Comparison of ENCODE assay signal across 8 mouse cellular contexts in the genomic region with DNA sequence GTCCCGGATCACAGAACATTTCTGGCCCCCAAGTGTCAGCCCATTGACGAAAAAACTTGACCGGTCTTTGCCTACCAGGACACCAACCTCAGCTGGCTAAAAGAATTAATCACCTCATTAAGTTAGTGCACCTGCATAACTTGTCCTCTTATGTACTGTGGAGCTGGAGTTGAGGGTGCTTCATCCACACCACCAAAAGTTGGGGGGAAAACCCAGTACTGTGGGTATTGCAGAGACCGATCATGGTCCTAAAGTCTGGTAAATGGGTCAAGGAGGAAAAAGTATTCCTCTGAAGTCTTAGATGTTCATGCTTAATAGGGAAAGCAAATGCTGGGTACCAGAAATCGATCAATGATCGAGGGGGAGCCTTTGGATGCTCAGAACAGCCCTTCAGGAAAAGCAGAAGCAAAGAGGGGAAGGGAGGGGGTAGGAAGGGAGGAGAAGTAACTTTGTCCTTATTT. TPM values are rescaled to one million over a fixed set of nuclear protein-coding genes. Genes with fewer than 3 reads are reported as not detected.
DNase-seq lines count a peak whose midpoint lies in the region; ATAC-seq and TF ChIP-seq lines count a peak whose summit lies in the region.

No protein-coding gene starts in this region.

- no peak for ATAC-seq in heart, embryonic 11.5 days (replicated peaks; ENCODE audit: insufficient number of reproducible peaks, low FRiP score, low TSS enrichment)
- no peak for ATAC-seq in hindbrain, embryonic 13.5 days (ENCODE audit: low FRiP score)
- ATAC-seq in midbrain, embryonic 11.5 days (ENCODE audit: low FRiP score) = no peak
- ATAC-seq in activated CD4-positive, CD25-positive, alpha-beta regulatory T cell, adult 4 months = no peak

- peak overlapping the region; percentile 100 for H3K4me3 ChIP-seq in heart, embryonic 11.5 days (ENCODE audit: low read depth, low read length)
- peak overlapping the region; percentile 96 to 98 for H3K4me3 ChIP-seq in MEL (ENCODE audit: control insufficient read depth in 1 of 2, insufficient read depth in 1 of 2, low read depth in 2 of 2, low read length in 2 of 2)
- peak overlapping the region; percentile 100 for H3K4me3 ChIP-seq in hindbrain, embryonic 13.5 days
- peak overlapping the region; percentile 99 for H3K4me3 ChIP-seq in midbrain, embryonic 11.5 days (ENCODE audit: low read depth, low read length)

- H3K27me3 ChIP-seq in heart, embryonic 11.5 days (ENCODE audit: control insufficient read depth, insufficient read depth, low read length) = no peaks in the 10 kb centered on the region
- no peaks in the 10 kb centered on the region for H3K27me3 ChIP-seq in MEL (ENCODE audit: control insufficient read depth in 1 of 2, insufficient read depth in 2 of 2, low read length in 2 of 2)
- H3K27me3 ChIP-seq in hindbrain, embryonic 13.5 days = 0 out of 2 replicates have a peak, but pooled peaks cover 4% of the 10 kb centered on the region
- H3K27me3 ChIP-seq in midbrain, embryonic 11.5 days (ENCODE audit: control insufficient read depth, insufficient read depth, low read length) = no peaks in the 10 kb centered on the region

- peaks cover 71% of the 10 kb centered on the region for H3K79me2 ChIP-seq in MEL (ENCODE audit: control insufficient read depth, insufficient read depth, low read length, poor library complexity)

- peak overlapping the region; percentile 100 for H3K9ac ChIP-seq in heart, embryonic 11.5 days (ENCODE audit: low read depth, low read length)
- H3K9ac ChIP-seq in MEL (ENCODE audit: control insufficient read depth, low read depth, low read length, poor library complexity, severe bottlenecking) = peak overlapping the region; percentile 99
- peak overlapping the region; percentile 99 for H3K9ac ChIP-seq in hindbrain, embryonic 13.5 days
- peak overlapping the region; percentile 98 for H3K9ac ChIP-seq in midbrain, embryonic 11.5 days (ENCODE audit: low read length)

- H3K27ac ChIP-seq in heart, embryonic 11.5 days (ENCODE audit: low read depth, low read length) = peak overlapping the region; percentile 99
- peak overlapping the region; percentile 73 for H3K27ac ChIP-seq in MEL (ENCODE audit: control insufficient read depth, low read depth, low read length)
- H3K27ac ChIP-seq in hindbrain, embryonic 13.5 days = peak overlapping the region; percentile 99
- peak overlapping the region; percentile 95 for H3K27ac ChIP-seq in midbrain, embryonic 11.5 days (ENCODE audit: low read depth, low read length)

- WGBS in heart, embryonic 11.5 days (ENCODE audit: insufficient replicate concordance) = 45% methylated on average over 6 of the region's 6 CpGs
- 65% methylated on average over 6 of the region's 6 CpGs for WGBS in hindbrain, embryonic 13.5 days
- WGBS in midbrain, embryonic 11.5 days = 69% methylated on average over 6 of the region's 6 CpGs

- peak overlapping the region; percentile 82 for H3K4me2 ChIP-seq in heart, embryonic 11.5 days
- H3K4me2 ChIP-seq in hindbrain, embryonic 13.5 days = peak overlapping the region; percentile 89
- peak overlapping the region; percentile 89 for H3K4me2 ChIP-seq in midbrain, embryonic 11.5 days

- peaks cover 31% of the 10 kb centered on the region for H3K36me3 ChIP-seq in heart, embryonic 11.5 days (ENCODE audit: control insufficient read depth, insufficient read depth, low read length)
- H3K36me3 ChIP-seq in MEL (ENCODE audit: control insufficient read depth in 1 of 2, insufficient read depth in 2 of 2, low read length in 2 of 2) = peaks cover 17 to 54% of the 10 kb centered on the region in 2 experiments
- H3K36me3 ChIP-seq in hindbrain, embryonic 13.5 days = peaks cover 39% of the 10 kb centered on the region
- H3K36me3 ChIP-seq in midbrain, embryonic 11.5 days (ENCODE audit: control insufficient read depth, insufficient read depth, low read length) = peaks cover 17% of the 10 kb centered on the region

- peaks cover 50% of the 10 kb centered on the region for H3K4me1 ChIP-seq in heart, embryonic 11.5 days (ENCODE audit: control insufficient read depth, insufficient read depth, low read length)
- peaks cover 14 to 54% of the 10 kb centered on the region in 2 experiments for H3K4me1 ChIP-seq in MEL (ENCODE audit: control insufficient read depth in 1 of 2, insufficient read depth in 2 of 2, low read length in 2 of 2)
- peaks cover 72% of the 10 kb centered on the region for H3K4me1 ChIP-seq in hindbrain, embryonic 13.5 days (replicated peaks)
- peaks cover 41% of the 10 kb centered on the region for H3K4me1 ChIP-seq in midbrain, embryonic 11.5 days (ENCODE audit: control insufficient read depth, insufficient read depth, low read length)

- no peak for TF ChIP-seq CTCF in MEL (IDR thresholded peaks at IDR 0.05 in 2 of 3, conservative IDR thresholded peaks at IDR 0.05 in 1 of 3; ENCODE audit: control insufficient read depth in 1 of 3, insufficient read depth in 1 of 3, low read depth in 2 of 3, low read length in 3 of 3, poor library complexity in 1 of 3, severe bottlenecking in 1 of 3)

- no peak for TF ChIP-seq POLR2A in MEL (IDR thresholded peaks at IDR 0.05; ENCODE audit: control insufficient read depth in 1 of 2, insufficient read depth in 1 of 2, low read depth in 1 of 2, low read length in 2 of 2, poor library complexity in 1 of 2)

- TF ChIP-seq EP300 in MEL (IDR thresholded peaks at IDR 0.05; ENCODE audit: low read depth in 1 of 2, low read length in 2 of 2) = peak in 1 of 2 experiments; percentile 23; a peak in 2 of 4 replicates

- no peak for DNase-seq in heart, adult 9 months (ENCODE audit: low spot score in 2 of 2)
- DNase-seq in MEL (ENCODE audit: low read depth, low spot score) = peak; percentile 85
- DNase-seq in midbrain, embryonic 11.5 days (ENCODE audit: low spot score, missing footprints) = no peak
- DNase-seq in left cerebral cortex, adult 8-10 months (ENCODE audit: low spot score in 2 of 2) = no peak
- no peak for DNase-seq in left cerebral cortex, adult 18-20 months (ENCODE audit: low spot score in 2 of 2)

- no peaks in the 10 kb centered on the region for H3K9me3 ChIP-seq in heart, embryonic 11.5 days (replicated peaks; ENCODE audit: control insufficient read depth, low read length)
- H3K9me3 ChIP-seq in MEL (replicated peaks; ENCODE audit: insufficient read depth, low read length) = no peaks in the 10 kb centered on the region
- H3K9me3 ChIP-seq in hindbrain, embryonic 13.5 days = no peaks in the 10 kb centered on the region
- H3K9me3 ChIP-seq in midbrain, embryonic 11.5 days (ENCODE audit: control insufficient read depth, low read length) = no peaks in the 10 kb centered on the region

- no peak for TF ChIP-seq RAD21 in MEL (IDR thresholded peaks at IDR 0.05; ENCODE audit: low read depth, low read length)

RNA-seq across cellular contexts. Expression of gene Pfn1, which starts 1.5 kb away (rescaled TPM):
- 1,771 and 1,932 TPM in 2 replicates for polyA plus RNA-seq in heart, embryonic 11.5 days (2014; fragmentation: Nextera tagmentation; extraction: Ambion mirVana)
- 1,332 and 1,356 TPM in 2 replicates for total RNA-seq in MEL (2012; rRNA removed)
- polyA plus RNA-seq in MEL (2012; ENCODE audit: insufficient read depth in 1 of 2, insufficient read length in 2 of 2, low read depth in 1 of 2, low replicate concordance in 2 of 2, missing spikeins in 1 of 2) = 1,000 to 10,000 TPM; 2,392 to 5,980 TPM
- polyA plus RNA-seq in hindbrain, embryonic 13.5 days (2015; fragmentation: Nextera tagmentation; extraction: Ambion mirVana) = 851 and 865 TPM in 2 replicates
- 1,303 and 1,326 TPM in 2 replicates for polyA plus RNA-seq in midbrain, embryonic 11.5 days (2014; fragmentation: Nextera tagmentation; extraction: Ambion mirVana)
- 1,000 to 10,000 TPM; 3,856 to 4,120 TPM for polyA plus RNA-seq in activated CD4-positive, CD25-positive, alpha-beta regulatory T cell, adult 4 months (2017; shearing (Covaris generic))
- 100 to 1,000 TPM; 203 to 237 (median 220) TPM for total RNA-seq in left cerebral cortex, adult 8-10 months (2022)
- 100 to 1,000 TPM; 224 to 231 TPM for total RNA-seq in left cerebral cortex, adult 18-20 months (2021)

RNA-seq across cellular contexts. Expression of gene Eno3, which starts 4.1 kb away (rescaled TPM):
- 272 and 313 TPM in 2 replicates for polyA plus RNA-seq in heart, embryonic 11.5 days (2014; fragmentation: Nextera tagmentation; extraction: Ambion mirVana)
- 12.9 and 14.2 TPM in 2 replicates for total RNA-seq in MEL (2012; rRNA removed)
- polyA plus RNA-seq in MEL (2012; ENCODE audit: insufficient read depth in 1 of 2, insufficient read length in 2 of 2, low read depth in 1 of 2, low replicate concordance in 2 of 2, missing spikeins in 1 of 2) = 10 to 100 TPM in 1 of 2 experiments, not detected in 1; 16.8 TPM
- 7.1 and 9.2 TPM in 2 replicates for polyA plus RNA-seq in hindbrain, embryonic 13.5 days (2015; fragmentation: Nextera tagmentation; extraction: Ambion mirVana)
- 13.8 and 14.3 TPM in 2 replicates for polyA plus RNA-seq in midbrain, embryonic 11.5 days (2014; fragmentation: Nextera tagmentation; extraction: Ambion mirVana)
- 10 to 100 TPM; 20.9 to 21.4 TPM for polyA plus RNA-seq in activated CD4-positive, CD25-positive, alpha-beta regulatory T cell, adult 4 months (2017; shearing (Covaris generic))
- total RNA-seq in left cerebral cortex, adult 8-10 months (2022) = 10 to 100 TPM; 10.5 to 14.1 (median 12.5) TPM
- total RNA-seq in left cerebral cortex, adult 18-20 months (2021) = 1 to 10 TPM; 7.3 to 8.8 TPM

RNA-seq across cellular contexts. Expression of gene Slc25a11, which starts 5.6 kb away (rescaled TPM):
- 221 and 245 TPM in 2 replicates for polyA plus RNA-seq in heart, embryonic 11.5 days (2014; fragmentation: Nextera tagmentation; extraction: Ambion mirVana)
- total RNA-seq in MEL (2012; rRNA removed) = 96.3 and 104 TPM in 2 replicates
- 100 to 1,000 TPM; 114 to 145 TPM for polyA plus RNA-seq in MEL (2012; ENCODE audit: insufficient read depth in 1 of 2, insufficient read length in 2 of 2, low read depth in 1 of 2, low replicate concordance in 2 of 2, missing spikeins in 1 of 2)
- polyA plus RNA-seq in hindbrain, embryonic 13.5 days (2015; fragmentation: Nextera tagmentation; extraction: Ambion mirVana) = 159 and 173 TPM in 2 replicates
- 134 and 142 TPM in 2 replicates for polyA plus RNA-seq in midbrain, embryonic 11.5 days (2014; fragmentation: Nextera tagmentation; extraction: Ambion mirVana)
- polyA plus RNA-seq in activated CD4-positive, CD25-positive, alpha-beta regulatory T cell, adult 4 months (2017; shearing (Covaris generic)) = 100 to 1,000 TPM in 1 of 2 experiments, 10 to 100 TPM in 1; 80.4 to 124 TPM
- 100 to 1,000 TPM; 124 to 140 (median 132) TPM for total RNA-seq in left cerebral cortex, adult 8-10 months (2022)
- 100 to 1,000 TPM; 120 to 124 TPM for total RNA-seq in left cerebral cortex, adult 18-20 months (2021)

RNA-seq across cellular contexts. Expression of gene Rnf167, which starts 5.9 kb away (rescaled TPM):
- 66.8 and 76.9 TPM in 2 replicates for polyA plus RNA-seq in heart, embryonic 11.5 days (2014; fragmentation: Nextera tagmentation; extraction: Ambion mirVana)
- 30.4 and 31.4 TPM in 2 replicates for total RNA-seq in MEL (2012; rRNA removed)
- polyA plus RNA-seq in MEL (2012; ENCODE audit: insufficient read depth in 1 of 2, insufficient read length in 2 of 2, low read depth in 1 of 2, low replicate concordance in 2 of 2, missing spikeins in 1 of 2) = 10 to 100 TPM in 1 of 2 experiments, not detected in 1; 44.4 TPM
- 109 TPM in 2 replicates for polyA plus RNA-seq in hindbrain, embryonic 13.5 days (2015; fragmentation: Nextera tagmentation; extraction: Ambion mirVana)
- 87.0 and 87.9 TPM in 2 replicates for polyA plus RNA-seq in midbrain, embryonic 11.5 days (2014; fragmentation: Nextera tagmentation; extraction: Ambion mirVana)
- 100 to 1,000 TPM; 281 to 288 TPM for polyA plus RNA-seq in activated CD4-positive, CD25-positive, alpha-beta regulatory T cell, adult 4 months (2017; shearing (Covaris generic))
- 10 to 100 TPM; 87.8 to 96.5 (median 89.7) TPM for total RNA-seq in left cerebral cortex, adult 8-10 months (2022)
- total RNA-seq in left cerebral cortex, adult 18-20 months (2021) = 10 to 100 TPM; 86.4 to 90.1 TPM

RNA-seq across cellular contexts. Expression of gene Gp1ba, which starts 14.0 kb away (rescaled TPM):
- 2.6 and 5.4 TPM in 2 replicates for polyA plus RNA-seq in heart, embryonic 11.5 days (2014; fragmentation: Nextera tagmentation; extraction: Ambion mirVana)
- total RNA-seq in MEL (2012; rRNA removed) = 0.98 and 1.6 TPM in 2 replicates
- polyA plus RNA-seq in MEL (2012; ENCODE audit: insufficient read depth in 1 of 2, insufficient read length in 2 of 2, low read depth in 1 of 2, low replicate concordance in 2 of 2, missing spikeins in 1 of 2) = 1 to 10 TPM in 1 of 2 experiments, not detected in 1; 5.0 TPM
- polyA plus RNA-seq in hindbrain, embryonic 13.5 days (2015; fragmentation: Nextera tagmentation; extraction: Ambion mirVana) = 0.16 and 0.21 TPM in 2 replicates
- polyA plus RNA-seq in midbrain, embryonic 11.5 days (2014; fragmentation: Nextera tagmentation; extraction: Ambion mirVana) = 0.61 and 0.81 TPM in 2 replicates
- under 1 TPM; 0.17 to 0.52 TPM for polyA plus RNA-seq in activated CD4-positive, CD25-positive, alpha-beta regulatory T cell, adult 4 months (2017; shearing (Covaris generic))
- total RNA-seq in left cerebral cortex, adult 8-10 months (2022) = not detected
- not detected for total RNA-seq in left cerebral cortex, adult 18-20 months (2021)

Comparison
In these comparisons a context has a peak if more than half of its experiments do, and no peak if none do; other contexts are left out.
1. RNA of gene Eno3, which starts 4.1 kb away (polyA plus RNA-seq): 272 to 313 TPM in heart, embryonic 11.5 days; 20.9 to 21.4 TPM in activated CD4-positive, CD25-positive, alpha-beta regulatory T cell, adult 4 months, 16.8 TPM in MEL, 13.8 to 14.3 TPM in midbrain, embryonic 11.5 days and 7.1 to 9.2 TPM in hindbrain, embryonic 13.5 days; every median in the first group is over 10 times any median in the second.
2. Peak in every context shown above with its lines, with median percentiles within 50 percentile points of each other: H3K27ac ChIP-seq, H3K4me2 ChIP-seq, H3K4me3 ChIP-seq and H3K9ac ChIP-seq.